Mouse (Mus musculus): Measurements from ENCODE around the gene Calhm6.

Gene Calhm6

GRCm38 (mm10) chr10:34127392-34128378 lies at the start of gene Calhm6:
Gene Calhm6 (minus strand): TSS chr10:34127984.
- DNase-seq: no peak

DNA sequence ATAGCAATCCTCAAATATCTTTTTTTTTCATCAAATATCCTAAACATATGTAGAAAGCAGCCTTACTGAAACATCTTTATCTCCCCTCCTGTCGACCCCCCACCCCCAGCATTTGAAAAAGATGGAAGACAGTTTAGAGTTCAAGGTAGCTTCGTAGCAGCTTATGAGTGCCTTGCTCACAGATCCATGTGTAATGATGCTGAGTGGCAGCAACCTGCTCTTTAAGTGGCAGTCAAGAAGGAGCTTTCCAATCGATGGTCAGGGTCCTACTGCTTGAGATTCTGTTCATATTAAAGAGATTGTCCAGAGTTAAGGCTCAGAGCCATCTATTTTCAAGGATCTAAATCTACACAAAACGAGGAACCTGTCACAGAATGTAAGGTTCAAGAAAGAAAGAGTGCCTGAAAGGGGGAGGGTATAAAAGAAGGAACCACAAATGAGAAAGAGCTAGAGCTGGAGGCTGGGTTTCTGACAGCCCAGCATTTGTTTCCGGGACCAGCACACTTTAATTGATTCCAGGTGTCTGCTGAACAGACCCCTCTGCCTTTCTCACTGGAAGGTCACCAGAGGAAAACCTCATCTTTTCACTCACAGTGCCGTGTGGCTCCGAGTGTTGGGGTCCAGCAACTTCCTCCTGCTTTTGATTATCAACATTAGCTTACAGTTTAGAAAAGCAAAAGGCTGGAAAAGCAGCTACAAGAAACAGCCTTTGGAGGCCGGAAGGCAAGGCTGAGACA lies 48.3 kb upstream of the Calhm6 start:
- DNase-seq: no peak

GRCm38 (mm10) chr10:34172663-34173282 lies 45.0 kb upstream of the Calhm6 start:
- no peak for DNase-seq

GRCm38 (mm10) chr10:34171660-34172059 lies 43.9 kb upstream of the Calhm6 start:
- no peak for DNase-seq

DNA sequence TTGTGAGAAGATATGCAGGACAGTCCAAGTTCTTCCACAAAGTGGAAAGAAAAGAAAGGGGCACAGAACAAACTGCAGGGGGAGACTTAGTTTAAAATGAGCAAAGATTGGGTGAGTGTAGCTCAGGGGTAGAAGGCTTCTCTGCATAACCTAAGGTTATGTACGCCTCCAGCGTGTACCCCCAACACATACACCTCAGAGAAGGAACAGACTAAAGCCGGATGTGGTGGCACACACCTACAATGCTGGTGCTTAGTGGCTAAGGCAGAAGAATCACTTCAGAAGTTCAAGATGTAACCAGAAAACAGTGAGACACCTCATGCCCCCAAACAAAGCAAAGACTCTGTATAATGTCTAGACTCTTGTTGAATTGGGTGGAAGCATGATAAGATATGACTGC lies 43.4 kb upstream of the Calhm6 start:
- DNase-seq: no peak

- no peak for DNase-seq
Observed at GRCm38 (mm10) chr10:34166971-34167370, 39.2 kb upstream of the Calhm6 start.

GRCm38 (mm10) chr10:34155796-34156554 lies 28.2 kb upstream of the Calhm6 start:
- no peak for DNase-seq

GRCm38 (mm10) chr10:34151827-34152226 lies 24.0 kb upstream of the Calhm6 start:
- DNase-seq: no peak

DNA sequence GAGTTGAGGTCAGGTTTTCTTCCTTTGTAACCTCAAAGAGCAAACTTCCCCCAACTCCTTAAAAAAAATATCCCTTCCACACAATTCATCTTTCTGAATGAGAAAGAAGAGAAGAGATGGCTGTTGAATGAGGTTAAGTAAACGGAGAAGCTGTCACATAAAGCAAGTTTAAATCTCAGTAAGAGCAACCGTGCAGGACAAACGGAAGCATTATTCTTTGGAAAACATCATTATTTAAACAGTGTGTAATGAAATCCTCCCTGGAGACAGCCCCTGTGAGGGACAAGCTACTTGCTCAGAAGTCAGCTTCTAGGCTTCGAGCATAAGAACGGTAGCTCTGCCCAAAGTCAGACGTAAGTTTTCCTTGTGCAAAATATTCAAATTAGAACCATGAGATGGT lies 22.7 kb upstream of the Calhm6 start:
- no peak for DNase-seq

DNA sequence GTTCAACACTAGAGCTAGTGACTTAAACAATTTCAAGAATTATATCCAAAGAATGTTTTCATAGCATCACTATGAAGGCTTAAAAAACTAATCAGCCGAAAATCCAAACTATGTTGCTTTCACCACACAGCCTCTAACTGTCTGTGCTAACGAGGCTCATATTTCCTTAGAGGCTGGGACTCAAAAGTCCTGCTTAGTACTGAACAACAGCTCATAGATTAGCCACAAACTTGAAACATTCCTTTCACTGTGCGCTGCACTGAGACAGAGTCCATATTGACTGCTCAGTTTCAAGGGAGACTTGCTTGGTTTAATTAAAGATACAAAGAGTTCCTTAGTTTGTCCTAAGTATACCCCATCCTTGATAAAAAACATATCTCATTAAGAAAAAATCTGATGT lies 22.0 kb upstream of the Calhm6 start:
- no peak for DNase-seq

DNA sequence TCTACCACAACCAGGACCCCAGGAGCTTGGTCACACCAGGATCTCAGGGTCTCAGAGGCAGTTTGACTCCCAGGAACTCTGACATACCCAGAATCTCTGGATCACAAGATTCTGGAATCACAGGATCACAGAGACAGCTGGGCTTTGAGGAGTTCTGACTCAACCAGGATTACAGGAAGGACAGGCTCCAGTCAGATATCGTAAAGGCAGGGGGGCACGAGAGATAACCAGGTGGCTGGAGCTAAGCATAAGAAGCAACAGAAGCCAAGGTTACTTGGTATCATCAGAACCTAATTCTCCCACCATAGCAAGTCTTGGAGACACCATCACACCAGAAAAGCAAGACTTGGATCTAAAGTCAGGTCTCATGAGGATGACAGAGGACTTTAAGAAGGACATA lies 13.9 kb upstream of the Calhm6 start:
- no peak for DNase-seq

- no peak for DNase-seq
Observed at GRCm38 (mm10) chr10:34139768-34140167, 12.0 kb upstream of the Calhm6 start.

DNA sequence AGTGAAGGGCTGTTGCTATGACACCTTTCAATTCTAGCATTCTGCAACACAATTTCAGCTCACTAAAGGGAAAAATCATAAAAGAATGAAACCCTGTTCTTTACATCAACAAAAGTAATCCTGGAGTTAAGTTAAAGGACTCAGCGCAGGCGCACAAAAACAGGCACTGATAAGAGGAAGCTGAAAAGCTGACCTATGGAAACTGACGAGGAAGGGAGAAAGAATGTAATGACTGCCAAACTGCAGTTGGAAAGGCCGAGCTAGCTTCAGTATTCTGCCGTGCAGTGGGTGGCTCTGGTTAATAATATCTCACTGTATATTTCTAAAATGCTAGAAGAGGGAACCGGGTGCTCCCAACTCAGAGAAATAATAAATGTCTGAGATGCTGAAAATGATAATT lies 10.2 kb upstream of the Calhm6 start:
- DNase-seq: no peak

- no peak for DNase-seq
Observed at GRCm38 (mm10) chr10:34136432-34136831, 8.6 kb upstream of the Calhm6 start.

- DNase-seq: no peak
Observed at GRCm38 (mm10) chr10:34131356-34131755, 3.6 kb upstream of the Calhm6 start.

DNA sequence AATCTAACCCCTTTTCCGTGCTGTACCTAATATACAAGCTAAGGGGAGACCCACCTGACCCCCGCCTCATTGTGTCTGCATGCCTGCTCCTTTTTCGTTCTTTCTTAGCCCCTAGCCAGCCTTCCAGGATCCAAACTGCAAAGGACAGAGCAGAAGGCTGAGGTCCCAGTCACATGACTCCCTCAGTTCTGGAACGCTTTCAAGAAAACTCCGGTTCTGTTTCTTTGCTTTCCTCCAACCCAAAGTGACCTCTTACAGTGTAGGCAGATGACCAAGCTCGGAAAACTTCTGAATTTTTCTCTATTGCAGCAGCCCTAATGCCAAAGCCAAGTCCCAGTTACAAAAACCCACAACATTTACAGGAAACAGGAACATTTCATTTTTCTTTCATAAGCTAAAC lies 607 bp upstream of the Calhm6 start:
- no peak for DNase-seq

DNA sequence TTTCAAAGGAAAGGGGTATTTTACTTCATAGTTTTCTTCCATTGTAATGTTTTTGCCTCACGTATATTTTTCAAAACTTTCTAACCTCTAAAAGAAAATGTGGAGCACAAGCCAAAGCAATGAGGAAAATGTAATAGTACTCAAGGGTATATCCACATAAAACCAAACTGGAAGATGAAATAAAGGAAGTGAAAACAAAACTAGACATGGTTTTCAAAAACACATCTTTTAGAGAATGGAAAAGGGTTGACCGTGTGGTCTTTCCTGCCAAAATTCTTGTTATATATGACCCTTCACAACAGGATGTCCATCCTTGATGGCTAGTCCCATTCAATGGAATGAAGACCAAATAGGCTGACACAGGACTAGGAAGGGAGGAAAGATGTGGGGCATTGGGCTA lies 9.4 kb downstream of the Calhm6 start:
- DNase-seq: no peak

DNA sequence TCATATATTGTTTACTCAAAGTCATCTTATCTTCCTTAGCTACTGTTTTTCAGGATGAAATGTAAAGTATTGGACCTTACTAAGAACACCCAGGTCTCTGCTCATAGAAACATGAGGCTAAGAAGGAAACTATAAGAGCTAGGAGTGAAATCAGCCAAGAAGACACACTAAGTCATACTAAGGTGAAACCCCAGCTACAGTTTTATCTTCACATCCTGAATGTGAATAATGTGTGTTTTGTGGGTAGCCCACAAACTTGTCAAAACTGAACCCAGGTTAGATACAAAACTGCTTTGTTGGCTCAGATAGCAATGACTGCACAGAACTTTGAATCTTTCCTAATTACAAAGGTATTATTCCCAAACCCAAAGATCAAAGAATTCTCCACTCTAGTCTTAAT lies 10.0 kb downstream of the Calhm6 start:
- no peak for DNase-seq

DNA sequence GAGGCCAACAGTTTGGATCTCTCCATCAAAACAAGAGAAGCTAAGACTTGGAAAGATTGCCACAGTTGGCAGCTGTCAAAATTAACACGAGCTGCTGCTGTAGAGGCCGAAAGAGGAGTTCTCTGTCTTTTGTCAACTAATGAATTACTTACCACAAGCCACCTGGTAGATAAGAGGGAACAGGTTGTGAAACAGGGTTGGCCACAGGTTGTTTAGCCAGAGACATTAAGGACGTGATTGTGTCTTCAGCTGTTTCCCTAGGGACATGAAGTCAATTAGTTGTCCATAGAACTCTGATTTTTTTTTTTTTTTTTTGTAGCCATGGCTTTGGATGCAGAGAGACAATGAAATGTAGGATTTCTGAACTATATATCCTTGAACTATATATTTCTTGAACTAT lies 10.7 kb downstream of the Calhm6 start:
- no peak for DNase-seq

DNA sequence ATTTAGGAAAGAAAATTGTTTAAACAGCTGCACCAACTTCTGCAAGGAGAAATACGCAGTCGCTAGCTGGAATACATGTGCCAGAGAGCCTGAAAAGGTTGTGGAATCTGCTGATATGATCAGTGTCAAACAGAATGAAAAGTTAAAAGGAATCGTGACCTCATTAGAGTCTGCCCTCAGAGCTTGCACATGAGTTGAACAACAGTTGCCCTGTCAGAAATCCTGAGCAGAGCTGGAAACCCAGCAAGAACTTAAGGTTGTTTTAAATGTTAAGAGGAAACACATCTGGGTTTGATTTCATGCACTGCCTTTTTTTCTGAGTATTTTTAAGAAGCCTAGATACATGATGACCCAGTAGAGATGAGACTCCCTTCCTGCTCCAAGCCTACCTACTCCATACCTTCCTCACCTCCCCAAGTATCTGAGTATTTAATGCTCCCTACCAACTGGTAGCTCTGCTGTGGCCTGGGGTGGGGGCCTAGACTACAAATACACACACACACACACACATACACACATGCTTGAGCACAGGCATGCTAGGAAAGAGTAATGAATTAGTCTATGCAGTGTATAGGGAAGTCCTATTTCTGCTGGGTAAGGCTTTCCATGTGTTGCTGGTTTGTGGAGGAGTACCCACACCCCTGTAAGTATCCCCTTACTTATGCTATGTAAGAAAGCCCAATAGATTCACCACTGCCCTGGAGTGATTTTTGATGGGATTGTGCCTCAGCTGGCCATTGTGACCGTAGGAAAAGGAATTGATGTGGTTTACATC lies 15.6 kb downstream of the Calhm6 start:
- no peak for DNase-seq

- no peak for DNase-seq
Observed at GRCm38 (mm10) chr10:34110863-34111465, 16.8 kb downstream of the Calhm6 start.

Data from cerebellum, adult 8-10 months (tissue).